Mouse (Mus musculus): ENCODE results near the gene Ammecr1.

DNA sequence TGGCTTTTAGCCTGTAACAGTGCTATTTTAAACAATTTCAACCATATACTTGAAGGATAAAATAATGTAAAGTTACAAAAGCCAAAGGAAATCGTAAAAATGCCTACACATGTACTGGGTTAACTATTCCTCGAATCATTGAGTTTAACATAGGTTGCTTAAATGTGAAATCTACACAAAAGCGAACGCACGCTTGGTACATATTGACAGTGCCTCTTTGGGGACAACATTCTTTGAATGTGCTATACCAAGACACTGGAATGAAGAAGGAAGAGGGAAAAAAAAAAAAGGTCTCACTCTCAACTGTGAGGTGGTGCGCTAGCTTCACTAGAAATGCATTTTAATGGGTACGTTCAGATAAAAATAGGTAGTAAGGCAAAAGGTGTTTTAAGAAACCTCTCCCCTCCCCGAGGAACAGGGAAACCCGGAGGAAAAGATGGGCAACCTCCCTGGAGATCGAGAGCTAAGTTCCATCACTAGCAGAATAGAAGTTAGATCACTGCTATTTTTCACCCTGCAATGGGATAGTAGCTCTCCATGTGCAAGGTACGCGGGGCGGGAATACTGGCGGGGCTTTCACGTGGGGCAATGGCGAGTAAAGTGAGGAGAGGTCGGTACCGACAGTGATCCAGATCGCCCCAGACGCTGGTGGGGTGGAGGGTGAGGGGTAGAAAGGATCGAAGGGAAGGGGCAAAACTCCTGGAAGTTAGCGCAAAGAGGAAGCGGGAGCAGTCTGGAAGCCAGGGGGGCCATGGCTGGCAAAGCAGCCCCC is 1.1 kb downstream of the Ammecr1 start:
- TF ChIP-seq MAX (IDR thresholded peaks at IDR 0.05; ENCODE audit: low read depth) (no peak), TCF3 (IDR thresholded peaks at IDR 0.05; ENCODE audit: insufficient read length, low read depth) (no peak)
